Mouse (Mus musculus) cerebellum, adult 2 months (tissue): Measurements from ENCODE around the gene Wnt6. TPM values are rescaled to one million over a fixed set of nuclear protein-coding genes. Genes with fewer than 3 reads are reported as not detected.

Experiments
- DNase-seq, 2 experiments: peaks; one replicate each; pipeline ENCODE4 v3.0.0; 2021
- H3K27ac ChIP-seq: fragments of 200-500 bp; 2 replicates; pipeline ENCODE4 v1.5.1; 2012; ENCODE audit warnings: low read length, control low read depth, inconsistent platforms; ENCODE audit not compliant: insufficient read depth
- H3K27me3 ChIP-seq: fragments of 200-500 bp; 2 replicates; pipeline ENCODE4 v1.6.1; 2012; ENCODE audit warnings: inconsistent platforms, mild to moderate bottlenecking, low read length, moderate library complexity; ENCODE audit not compliant: control insufficient read depth, insufficient read depth
- H3K4me1 ChIP-seq: fragments of 200-500 bp; 2 replicates; pipeline ENCODE4 v1.6.1; 2011; ENCODE audit warnings: low read length; ENCODE audit not compliant: control insufficient read depth, insufficient read depth
- H3K4me3 ChIP-seq: fragments of 200-500 bp; replicated peaks from 2 replicates; pipeline ENCODE3; 2011; ENCODE audit warnings: mild to moderate bottlenecking, low read depth, low read length, control low read depth; ENCODE audit not compliant: insufficient read depth
- CTCF ChIP-seq: fragments of 200-500 bp; IDR thresholded peaks from 2 replicates; pipeline ENCODE4 v1.5.1; 2011; ENCODE audit warnings: low read depth, mild to moderate bottlenecking, control low read depth, low read length, moderate library complexity, borderline replicate concordance; ENCODE audit not compliant: insufficient read depth
- POLR2A ChIP-seq: fragments of 200-500 bp; IDR thresholded peaks from 2 replicates; pipeline ENCODE4 v1.6.1; 2011; ENCODE audit warnings: low read length, control low read depth, borderline replicate concordance; ENCODE audit not compliant: insufficient read depth
- WGBS: fragments of 180-500 bp; shearing (Covaris S2); methylation state at CpG from one replicate; pipeline ENCODE4 v1.1.7; 2018; 5-methylcytosine and 5-hydroxymethylcytosine counted together
- polyA plus RNA-seq: library from polyadenylated mRNA; depleted of rRNA; stranded (reverse); fragments of >200 nt; gene quantifications from 2 replicates; pipeline ENCODE4 v1.2.3, GENCODE M21; 2012; rRNA removed

Wnt6 gene
- polyA plus RNA-seq: 3.6 and 4.0 TPM in 2 replicates

- H3K4me1 ChIP-seq: peaks cover 5% of the 10 kb centered on the region
- 0% methylated on average over 6 of the region's 8 CpGs for WGBS
- H3K27me3 ChIP-seq: peaks cover 3% of the 10 kb centered on the region; the same call in 1 of the 2 replicates
- H3K4me3 ChIP-seq: peak within 1 kb of the TSS; percentile 12
- no peak for TF ChIP-seq CTCF
- no peak for TF ChIP-seq POLR2A
- no peak for DNase-seq
- H3K27ac ChIP-seq: no peak within 1 kb of the TSS
Observed at GRCm38 (mm10) chr1:74771845-74771930, at the start of gene Wnt6. Gene Wnt6 (plus strand): TSS chr1:74771892.

GRCm38 (mm10) chr1:74723748-74724147 is 47.9 kb upstream of the Wnt6 start:
- H3K4me1 ChIP-seq: no peaks in the 10 kb centered on the region
- WGBS: 80% methylated on average over 2 of the region's 2 CpGs
- no peak for DNase-seq
- TF ChIP-seq CTCF (no peak), POLR2A (no peak)
- no peak overlapping the region for H3K27ac ChIP-seq
- no peak overlapping the region for H3K4me3 ChIP-seq
- H3K27me3 ChIP-seq: no peaks in the 10 kb centered on the region

- Histone ChIP-seq H3K27me3 (no peaks in the 10 kb centered on the region), H3K4me3 (no peak overlapping the region), H3K27ac (no peak overlapping the region), H3K4me1 (no peaks in the 10 kb centered on the region)
- no peak for DNase-seq
- 80% methylated on average over 5 of the region's 5 CpGs for WGBS
- no peak for TF ChIP-seq CTCF
- no peak for TF ChIP-seq POLR2A
Observed at GRCm38 (mm10) chr1:74726114-74726513, 45.6 kb upstream of the Wnt6 start.

- H3K4me1 ChIP-seq: no peaks in the 10 kb centered on the region
- TF ChIP-seq CTCF: no peak
- no peak for TF ChIP-seq POLR2A
- WGBS: 90% methylated on average over 5 of the region's 5 CpGs
- no peak overlapping the region for H3K27ac ChIP-seq
- no peak overlapping the region for H3K4me3 ChIP-seq
- H3K27me3 ChIP-seq: no peaks in the 10 kb centered on the region
- no peak for DNase-seq
Observed at GRCm38 (mm10) chr1:74726674-74727073, 45.0 kb upstream of the Wnt6 start.

- H3K27me3 ChIP-seq: no peaks in the 10 kb centered on the region
- no peak overlapping the region for H3K27ac ChIP-seq
- WGBS: 80% methylated on average over 8 of the region's 8 CpGs
- TF ChIP-seq CTCF (no peak), POLR2A (no peak)
- no peak overlapping the region for H3K4me3 ChIP-seq
- H3K4me1 ChIP-seq: no peaks in the 10 kb centered on the region
- no peak for DNase-seq
Observed at GRCm38 (mm10) chr1:74728446-74728845, 43.2 kb upstream of the Wnt6 start.

- WGBS: 90% methylated on average over 12 of the region's 12 CpGs
- H3K27ac ChIP-seq: no peak overlapping the region
Observed at GRCm38 (mm10) chr1:74736977-74737376, 34.7 kb upstream of the Wnt6 start.

GRCm38 (mm10) chr1:74737500-74737899 is 34.2 kb upstream of the Wnt6 start:
- Histone ChIP-seq H3K4me1 (peaks cover 4% of the 10 kb centered on the region; the same call in 1 of the 2 replicates), H3K27me3 (no peaks in the 10 kb centered on the region), H3K4me3 (no peak overlapping the region), H3K27ac (no peak overlapping the region)
- 38% methylated on average over 7 of the region's 7 CpGs for WGBS
- DNase-seq: no peak
- TF ChIP-seq CTCF (no peak), POLR2A (no peak)

More at GRCm38 (mm10) chr1:74736977-74737376, 34.7 kb upstream of the Wnt6 start:
- no peaks in the 10 kb centered on the region for H3K27me3 ChIP-seq
- TF ChIP-seq POLR2A (no peak), CTCF (no peak)
- no peak overlapping the region for H3K4me3 ChIP-seq
- no peak for DNase-seq
- peaks cover 4% of the 10 kb centered on the region; the same call in 1 of the 2 replicates for H3K4me1 ChIP-seq

GRCm38 (mm10) chr1:74740846-74741245 is 30.8 kb upstream of the Wnt6 start:
- WGBS: 32% methylated on average over 7 of the region's 7 CpGs
- H3K27me3 ChIP-seq: no peaks in the 10 kb centered on the region
- H3K4me3 ChIP-seq: no peak overlapping the region
- DNase-seq: peak in 1 of 2 experiments; percentile 29
- H3K27ac ChIP-seq: no peak overlapping the region
- no peak for TF ChIP-seq CTCF
- TF ChIP-seq POLR2A: no peak
- H3K4me1 ChIP-seq: peaks cover 4% of the 10 kb centered on the region; the same call in 1 of the 2 replicates
